Mouse (Mus musculus): ENCODE results near the gene Epha6.

Gene Epha6

GRCm38 (mm10) chr16:60264719-60265508 is 340.4 kb downstream of the Epha6 start:
- no peak for DNase-seq

GRCm38 (mm10) chr16:60258151-60258635 is 347.1 kb downstream of the Epha6 start:
- no peak for DNase-seq

GRCm38 (mm10) chr16:60257623-60258022 is 347.7 kb downstream of the Epha6 start:
- no peak for DNase-seq

- no peak for DNase-seq
Observed at GRCm38 (mm10) chr16:60257044-60257443, 348.3 kb downstream of the Epha6 start.

GRCm38 (mm10) chr16:60239356-60240190 is 365.8 kb downstream of the Epha6 start:
- DNase-seq, result no peak

- DNase-seq, result no peak
Observed at GRCm38 (mm10) chr16:60233985-60234766, 371.2 kb downstream of the Epha6 start.

- no peak for DNase-seq
Observed at GRCm38 (mm10) chr16:60232982-60233381, 372.3 kb downstream of the Epha6 start.

GRCm38 (mm10) chr16:60209151-60209550 is 396.2 kb downstream of the Epha6 start:
- DNase-seq, result no peak

- no peak for DNase-seq
Observed at GRCm38 (mm10) chr16:60175580-60175979, 429.8 kb downstream of the Epha6 start.

GRCm38 (mm10) chr16:60152439-60152838 is 452.9 kb downstream of the Epha6 start:
- no peak for DNase-seq

GRCm38 (mm10) chr16:60144370-60144769 is 461.0 kb downstream of the Epha6 start:
- no peak for DNase-seq

GRCm38 (mm10) chr16:60121435-60121834 is 483.9 kb downstream of the Epha6 start:
- DNase-seq, result no peak

GRCm38 (mm10) chr16:60102210-60102609 is 503.1 kb downstream of the Epha6 start:
- no peak for DNase-seq

- no peak for DNase-seq
Observed at GRCm38 (mm10) chr16:60095333-60095732, 510.0 kb downstream of the Epha6 start.

GRCm38 (mm10) chr16:60086976-60087375 is 518.4 kb downstream of the Epha6 start:
- no peak for DNase-seq

GRCm38 (mm10) chr16:60070457-60071112 is 534.7 kb downstream of the Epha6 start:
- no peak for DNase-seq

- no peak for DNase-seq
Observed at GRCm38 (mm10) chr16:60043809-60044208, 561.5 kb downstream of the Epha6 start.

- DNase-seq, result no peak
Observed at GRCm38 (mm10) chr16:60028381-60028780, 577.0 kb downstream of the Epha6 start.

GRCm38 (mm10) chr16:60006857-60007568 is 598.3 kb downstream of the Epha6 start:
- DNase-seq, result no peak

- no peak for DNase-seq
Observed at GRCm38 (mm10) chr16:59969816-59970215, 635.5 kb downstream of the Epha6 start.

GRCm38 (mm10) chr16:59955731-59956130 is 649.6 kb downstream of the Epha6 start:
- DNase-seq, result no peak

- DNase-seq, result no peak
Observed at GRCm38 (mm10) chr16:59923696-59924095, 681.6 kb downstream of the Epha6 start.
